Mouse (Mus musculus) adrenal gland, postnatal 14 days (tissue): ENCODE data around the gene Hoxd8. TPM values are rescaled to one million over a fixed set of nuclear protein-coding genes. Genes with fewer than 3 reads are reported as not detected.
A peak's percentile ranks its signal among the peaks of the same experiment; 100 is the strongest.

Experiments
- DNase-seq: peaks from one replicate; pipeline ENCODE4 v3.0.0; 2021; ENCODE audit warnings: mixed read lengths
- total RNA-seq: library from RNA; stranded (reverse); gene quantifications from 2 replicates; pipeline ENCODE4 v1.2.3, GENCODE M21; 2021

Hoxd8 gene
- total RNA-seq, 1 experiment from 2014 or later = 24.6 TPM

DNA sequence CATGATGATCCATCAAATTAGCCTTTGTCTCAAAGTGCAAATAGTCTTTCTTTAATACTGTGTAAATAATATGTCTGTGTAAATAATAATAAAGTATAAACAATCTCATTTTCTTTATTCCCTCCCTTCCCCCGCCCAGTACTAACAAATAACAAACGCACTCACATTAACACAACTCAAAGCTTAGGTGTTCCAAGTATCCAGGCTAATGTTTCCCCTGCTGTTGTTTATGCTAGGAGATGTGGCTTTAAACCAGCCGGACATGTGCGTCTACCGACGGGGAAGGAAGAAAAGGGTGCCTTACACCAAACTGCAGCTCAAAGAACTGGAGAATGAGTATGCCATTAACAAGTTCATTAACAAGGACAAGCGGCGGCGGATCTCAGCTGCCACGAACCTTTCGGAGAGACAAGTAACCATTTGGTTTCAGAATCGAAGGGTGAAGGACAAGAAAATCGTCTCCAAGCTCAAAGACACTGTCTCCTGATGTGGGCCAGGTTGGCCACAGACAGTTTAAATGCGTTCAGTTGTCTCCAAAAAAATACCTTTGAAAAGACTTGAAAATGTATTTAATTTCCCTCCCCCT, 34.7 kb upstream of the Hoxd8 start:
- DNase-seq = no peak

DNA sequence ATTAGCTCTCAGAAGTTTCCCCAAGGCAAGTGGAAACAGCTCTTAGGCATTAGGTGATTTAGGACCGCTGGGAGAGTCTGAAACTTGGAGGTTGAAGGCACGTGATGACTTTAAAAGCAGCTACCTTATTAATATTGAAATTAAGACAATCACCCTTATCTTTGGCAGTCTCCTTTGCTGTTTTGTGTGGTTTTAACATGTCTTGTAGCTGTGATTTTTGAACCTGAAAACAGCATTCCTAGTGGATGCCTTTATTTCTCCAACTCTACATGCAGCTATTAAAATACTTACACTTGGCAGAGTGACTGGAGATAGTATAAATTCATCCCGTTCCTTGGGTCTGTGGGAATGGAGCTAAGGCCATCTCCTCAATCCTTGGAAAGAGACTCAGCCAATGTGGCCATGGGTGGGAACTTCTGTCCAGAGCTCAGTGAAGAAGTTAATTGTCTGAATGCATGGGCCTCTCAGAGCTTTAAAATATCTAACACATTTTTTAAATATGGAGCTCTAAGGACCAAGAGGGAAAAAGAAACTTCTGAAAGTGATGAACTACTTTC, 33.7 kb upstream of the Hoxd8 start:
- no peak for DNase-seq

DNA sequence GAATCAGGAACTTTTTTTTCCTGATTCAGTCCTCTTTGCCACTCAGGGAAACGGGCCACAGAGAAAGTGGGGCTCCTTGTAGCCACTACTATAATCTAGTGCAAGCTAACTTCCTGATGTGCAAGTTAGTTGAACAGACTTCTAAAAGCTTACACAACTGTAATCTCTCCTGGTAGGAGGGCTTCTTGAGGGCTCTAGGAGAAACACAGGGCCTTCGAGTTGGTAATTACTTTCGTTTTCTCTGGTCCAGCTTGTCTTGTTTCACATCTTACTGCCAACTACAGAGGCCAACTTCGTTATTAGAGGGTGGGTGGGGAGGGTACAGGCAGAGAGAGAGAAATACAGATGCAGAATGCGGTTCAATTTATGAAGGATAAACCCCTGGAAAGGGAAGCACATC, 32.6 kb upstream of the Hoxd8 start:
- DNase-seq = no peak

GRCm38 (mm10) chr2:74672481-74673362, 31.7 kb upstream of the Hoxd8 start:
- peak; percentile 75 for DNase-seq

GRCm38 (mm10) chr2:74673835-74674425, 30.5 kb upstream of the Hoxd8 start:
- no peak for DNase-seq

GRCm38 (mm10) chr2:74674881-74675665, 29.3 kb upstream of the Hoxd8 start, which contains the start of gene Hoxd12:
Gene Hoxd12, plus strand, starts transcription at chr2:74675013.
- DNase-seq = no peak

- DNase-seq = no peak
These were observed 28.6 kb upstream of the Hoxd8 start for GRCm38 (mm10) chr2:74675666-74676282.

DNA sequence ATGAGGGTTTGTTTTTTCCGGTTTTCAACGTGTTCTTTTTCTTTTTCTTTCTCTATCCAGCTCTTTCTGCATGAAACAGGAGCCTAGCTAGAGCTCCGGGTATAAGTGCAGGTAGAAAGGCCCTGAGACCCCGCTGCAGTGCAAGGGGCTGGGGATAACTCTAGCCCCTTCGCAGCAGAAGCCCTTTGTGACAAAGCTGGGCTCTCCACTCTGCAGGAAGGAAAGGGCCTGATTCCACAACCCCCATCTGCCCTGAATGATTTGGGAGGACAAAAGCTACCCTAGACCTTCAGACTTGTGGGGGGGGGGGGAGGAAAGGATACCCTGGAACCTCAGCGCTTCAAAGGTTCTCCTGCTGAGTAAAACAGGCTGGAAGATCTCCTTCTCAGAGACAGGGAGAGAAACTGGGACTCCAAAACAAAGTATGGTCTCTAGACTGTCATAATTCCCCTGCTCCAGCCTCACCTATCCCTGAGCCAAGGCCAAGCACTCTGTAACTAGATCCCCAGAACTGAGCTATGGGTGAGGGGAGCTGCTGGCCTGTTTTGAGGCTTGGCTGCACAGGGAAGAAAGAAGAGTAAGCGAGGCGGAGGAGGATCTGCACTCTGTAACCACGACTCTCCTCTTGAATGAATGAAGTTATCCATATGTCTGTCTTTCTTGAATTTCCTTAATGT, 27.9 kb upstream of the Hoxd8 start:
- no peak for DNase-seq

- no peak for DNase-seq
These were observed 27.3 kb upstream of the Hoxd8 start for GRCm38 (mm10) chr2:74677106-74677505.

GRCm38 (mm10) chr2:74678891-74679595, 25.4 kb upstream of the Hoxd8 start, which contains the start of gene Hoxd11:
Gene Hoxd11, plus strand, starts transcription at chr2:74679557.
- DNase-seq = no peak

GRCm38 (mm10) chr2:74679596-74679971, 24.8 kb upstream of the Hoxd8 start:
- no peak for DNase-seq

DNA sequence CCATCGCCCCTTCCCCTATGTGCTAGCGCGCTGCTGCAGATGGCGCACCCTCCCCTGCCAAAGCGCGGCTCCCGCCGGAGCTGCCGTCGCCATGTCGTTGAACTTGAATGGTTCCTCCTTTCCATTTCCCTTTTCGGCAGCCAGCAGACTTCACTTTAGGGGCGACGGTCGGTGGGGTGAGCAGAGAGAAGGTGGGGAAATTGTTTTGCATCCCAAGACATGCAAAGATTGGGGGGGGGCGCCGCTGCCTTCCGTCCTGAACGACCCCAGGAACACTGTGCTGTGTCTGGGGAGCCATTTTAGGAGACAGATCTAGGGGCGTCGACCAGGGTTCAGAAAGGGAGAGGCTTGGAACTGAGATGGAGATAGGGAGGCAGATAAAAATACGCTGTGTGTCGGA, 24.4 kb upstream of the Hoxd8 start:
- no peak for DNase-seq

DNA sequence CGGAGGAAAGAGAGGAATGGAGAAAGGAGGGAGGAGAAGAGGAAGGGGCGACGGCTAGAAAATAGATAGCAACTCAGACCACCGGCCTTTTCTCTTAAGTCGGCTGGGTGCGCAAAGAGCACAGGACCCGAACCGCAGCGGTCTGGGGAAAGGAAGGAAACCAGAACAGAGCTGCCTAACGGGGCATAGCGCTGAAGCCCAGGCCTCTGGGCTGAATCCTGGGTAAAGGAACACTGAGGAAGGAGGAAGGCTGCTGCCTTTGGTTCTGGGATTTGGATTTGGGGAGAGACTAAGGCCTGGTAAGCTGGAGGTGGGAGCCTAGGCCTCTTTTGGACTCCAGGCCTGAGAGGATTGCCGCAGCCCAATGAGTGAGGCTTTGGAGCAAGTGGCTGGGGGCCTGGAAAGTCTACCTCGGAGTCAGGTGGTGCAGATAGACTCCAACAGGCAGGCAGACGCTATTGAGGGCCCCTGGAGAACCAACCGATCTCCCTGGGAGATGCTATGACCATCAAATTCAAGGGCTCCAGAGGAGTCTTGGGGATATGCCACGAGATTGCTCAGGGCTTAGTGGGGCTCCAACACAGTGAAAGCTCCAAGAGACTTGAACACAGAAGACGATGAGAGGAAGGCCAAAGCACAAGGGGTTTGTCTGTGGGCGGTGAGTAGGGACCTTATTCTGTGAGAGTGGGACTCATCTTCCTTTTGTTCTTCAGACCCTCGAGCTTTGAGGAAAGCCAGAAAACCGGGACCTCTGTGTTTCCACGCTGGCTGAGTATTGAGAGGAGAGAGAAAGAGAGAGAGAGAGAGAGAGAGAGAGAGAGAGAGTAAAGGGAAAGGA, 23.6 kb upstream of the Hoxd8 start:
- DNase-seq = no peak

DNA sequence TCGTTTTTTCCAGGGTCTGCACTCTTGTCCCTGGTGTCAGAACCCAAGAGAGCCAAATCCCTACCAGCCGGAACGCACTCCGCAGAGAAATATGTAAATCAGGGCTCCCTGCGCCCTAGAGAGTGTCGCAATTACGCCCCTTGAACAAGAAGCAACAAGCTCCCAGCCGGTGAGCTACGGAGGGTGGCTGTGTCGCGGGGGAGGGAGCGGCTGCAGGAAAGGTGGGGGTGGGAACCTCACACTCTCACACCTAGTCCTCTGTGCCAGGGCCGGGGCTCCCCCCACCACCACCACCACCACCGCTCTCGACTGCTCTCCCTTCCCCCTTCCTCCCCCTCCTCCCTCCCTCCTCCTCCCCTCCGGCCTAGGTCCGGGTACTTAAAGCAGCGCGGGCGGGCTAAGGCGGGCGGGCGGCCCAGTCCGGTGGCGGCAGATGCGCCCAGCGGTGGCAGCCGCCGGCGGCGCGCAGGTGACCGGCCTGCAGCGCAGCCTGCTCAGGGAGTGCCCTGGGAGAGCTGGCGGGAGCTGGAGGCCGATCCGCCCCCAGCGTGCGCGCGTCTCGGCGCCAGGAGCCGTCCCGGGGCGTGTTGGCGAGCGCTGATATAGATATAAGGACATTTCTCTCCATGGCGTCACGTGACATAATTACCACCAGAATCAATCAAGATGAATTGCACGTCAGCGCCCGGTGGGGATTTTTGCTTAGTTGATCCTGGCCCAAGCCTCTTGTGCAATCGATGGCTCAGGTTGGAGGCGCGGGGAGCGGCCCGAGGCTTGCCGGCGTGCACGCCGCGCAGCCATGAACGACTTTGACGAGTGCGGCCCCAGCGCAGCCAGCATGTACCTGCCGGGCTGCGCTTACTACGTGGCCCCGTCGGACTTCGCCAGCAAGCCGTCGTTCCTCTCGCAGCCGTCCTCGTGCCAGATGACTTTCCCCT, 22.6 kb upstream of the Hoxd8 start:
- no peak for DNase-seq

DNA sequence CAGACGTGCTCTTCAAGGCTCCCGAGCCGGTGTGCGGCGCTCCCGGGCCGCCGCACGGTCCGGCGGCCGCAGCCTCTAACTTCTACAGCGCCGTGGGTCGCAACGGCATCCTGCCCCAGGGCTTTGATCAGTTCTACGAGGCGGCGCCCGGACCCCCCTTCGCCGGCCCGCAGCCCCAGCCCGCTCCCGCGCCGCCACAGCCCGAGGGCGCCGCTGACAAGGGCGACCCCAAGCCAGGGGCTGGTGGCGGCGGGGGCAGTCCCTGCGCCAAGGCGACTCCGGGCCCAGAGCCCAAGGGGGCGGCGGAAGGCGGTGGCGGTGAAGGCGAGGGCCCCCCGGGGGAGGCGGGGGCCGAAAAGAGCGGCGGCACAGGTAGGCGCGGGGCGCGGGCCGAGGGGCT, 21.6 kb upstream of the Hoxd8 start:
- no peak for DNase-seq

- DNase-seq = no peak
These were observed 20.9 kb upstream of the Hoxd8 start for GRCm38 (mm10) chr2:74683471-74683951.

- no peak for DNase-seq
These were observed 20.3 kb upstream of the Hoxd8 start for GRCm38 (mm10) chr2:74684106-74684505.

- no peak for DNase-seq
These were observed 19.3 kb upstream of the Hoxd8 start for GRCm38 (mm10) chr2:74685059-74685603.
